28 mouse cellular contexts compared by ENCODE assay signal in the genomic region with DNA sequence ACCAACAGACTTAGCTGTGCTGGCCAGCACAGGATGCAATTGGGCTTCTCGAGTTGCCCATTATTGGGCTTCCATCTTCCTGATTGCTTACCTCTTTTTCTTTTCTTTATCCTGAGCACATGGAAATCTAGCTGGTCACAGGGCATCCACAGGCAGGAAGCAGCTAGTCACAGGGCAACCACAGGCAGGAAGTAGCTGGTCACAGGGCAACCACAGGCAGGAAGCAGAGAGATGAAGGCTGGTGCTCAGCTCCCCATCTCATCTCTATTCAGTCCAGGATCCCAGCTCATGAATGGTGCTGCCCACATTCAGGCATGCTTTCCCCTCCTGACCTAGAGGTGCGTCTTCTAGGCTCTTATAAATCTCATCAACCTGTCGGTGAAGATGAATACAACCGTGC.
A peak's percentile ranks its signal among the peaks of the same experiment; 100 is the strongest.
DNase-seq lines count a peak whose midpoint lies in the region; ATAC-seq and TF ChIP-seq lines count a peak whose summit lies in the region.
"Had no signal": no experiment of that assay in that cellular context is flagged by ENCODE, and none has a peak within 500 bp of the region (broad histone marks: within the 10 kb centered on the region; RNA-seq: fewer than 3 reads in every experiment).

No protein-coding gene starts in this region.

- H3K4me3 ChIP-seq in layer of hippocampus, adult 2 months: no peak overlapping the region
- H3K4me3 ChIP-seq: embryonic facial prominence, embryonic 12.5 days; embryonic facial prominence, embryonic 15.5 days; forebrain, embryonic 15.5 days; heart, embryonic 12.5 days; heart, embryonic 15.5 days had no signal

- peak overlapping the region; percentile 59; the same call in 1 of the 2 replicates for H3K27ac ChIP-seq in layer of hippocampus, adult 2 months
- H3K27ac ChIP-seq: embryonic facial prominence, embryonic 12.5 days; embryonic facial prominence, embryonic 15.5 days; forebrain, embryonic 15.5 days; heart, embryonic 15.5 days; hindbrain, embryonic 14.5 days; hindbrain, postnatal 0 days had no signal

- no peak for DNase-seq in layer of hippocampus, adult 2 months (ENCODE audit: low spot score in 2 of 2)
- no peak for DNase-seq in layer of hippocampus, adult 9-10 months (ENCODE audit: low spot score)
- DNase-seq in 416B (ENCODE audit: low read depth): peak; percentile 69
- peak; percentile 12 for DNase-seq in c-Kit-positive CD71-negative TER-119-negative erythroid progenitor cells, embryonic 14.5 days (ENCODE audit: low read depth)
- no peak for DNase-seq in kidney, adult 18-20 months
- no peak for DNase-seq in gastrocnemius, postnatal 36 days
- DNase-seq: adrenal gland, postnatal 10 days; adrenal gland, postnatal 36 days; B cell, adult 2 months; cerebellum, adult 11 months; cerebellum, adult 2 months; cerebellum, postnatal 10 days; cerebellum, postnatal 36 days; gastrocnemius, postnatal 10 days; heart, adult 18-20 months; heart, postnatal 10 days; heart, postnatal 36 days had no signal

- peak; percentile 81 to 87 for ATAC-seq in hematopoietic stem cell, adult 5-6 weeks (replicated peaks in 1 of 2; ENCODE audit: insufficient read depth in 1 of 2, low FRiP score in 2 of 2, low TSS enrichment in 1 of 2, low read depth in 1 of 2, poor library complexity in 2 of 2, severe bottlenecking in 2 of 2)
- no peak for ATAC-seq in activated CD4-positive, CD25-positive, alpha-beta regulatory T cell, adult 4 months
- ATAC-seq: CD4-positive, CD25-positive, alpha-beta regulatory T cell, adult 4 months; forebrain, embryonic 15.5 days; hindbrain, postnatal 0 days; intestine, postnatal 0 days had no signal

- TF ChIP-seq CTCF in layer of hippocampus, adult 2 months (conservative IDR thresholded peaks at IDR 0.05): no peak

- intact Hi-C loops in gastrocnemius, postnatal 36 days (cut with DNase I): no loop called here

Comparison
In these comparisons a context has a peak if more than half of its experiments do, and no peak if none do; other contexts are left out.
1. DNase-seq: peak in 416B (single experiment) and c-Kit-positive CD71-negative TER-119-negative erythroid progenitor cells, embryonic 14.5 days (single experiment); none in layer of hippocampus, adult 2 months (0 of 2), layer of hippocampus, adult 9-10 months (single experiment), kidney, adult 18-20 months (single experiment) and gastrocnemius, postnatal 36 days (0 of 2).